Mouse (Mus musculus): ENCODE data around the gene Gm38100. TPM values are rescaled to one million over a fixed set of nuclear protein-coding genes. Genes with fewer than 3 reads are reported as not detected.

Gene Gm38100
- polyA plus RNA-seq, 1 experiment from 2014 or later, result not detected

- Histone ChIP-seq H3K36me3 (replicated peaks) (no peaks in the 10 kb centered on the region), H3K27ac (replicated peaks) (no peak overlapping the region), H3K4me3 (replicated peaks) (no peak overlapping the region), H3K4me2 (no peak overlapping the region), H3K27me3 (no peaks in the 10 kb centered on the region), H3K9ac (no peak overlapping the region), H3K4me1 (replicated peaks) (no peaks in the 10 kb centered on the region), H3K9me3 (replicated peaks) (no peaks in the 10 kb centered on the region)
- WGBS (ENCODE audit: insufficient replicate concordance), result 36% methylated on average over 7 of the region's 7 CpGs
- no peak for ATAC-seq (ENCODE audit: insufficient read depth)
These were observed 4.0 kb downstream of the Gm38100 start for GRCm38 (mm10) chr1:175923848-175924787.

- H3K9me3 ChIP-seq (replicated peaks), result no peaks in the 10 kb centered on the region
- no peaks in the 10 kb centered on the region for H3K27me3 ChIP-seq
- no peak overlapping the region for H3K4me2 ChIP-seq
- 0 out of 2 replicates have a peak, but pooled peaks cover 3% of the 10 kb centered on the region for H3K4me1 ChIP-seq (replicated peaks)
- ATAC-seq (ENCODE audit: insufficient read depth), result no peak
- no peaks in the 10 kb centered on the region for H3K36me3 ChIP-seq (replicated peaks)
- H3K9ac ChIP-seq, result no peak overlapping the region
- 71% methylated on average over 5 of the region's 5 CpGs for WGBS (ENCODE audit: insufficient replicate concordance)
- H3K27ac ChIP-seq (replicated peaks), result no peak overlapping the region
- no peak overlapping the region for H3K4me3 ChIP-seq (replicated peaks)
These were observed 11.3 kb downstream of the Gm38100 start for GRCm38 (mm10) chr1:175931391-175931790.

GRCm38 (mm10) chr1:175936282-175936737 is 16.2 kb downstream of the Gm38100 start:
- Histone ChIP-seq H3K27ac (replicated peaks) (no peak overlapping the region), H3K36me3 (replicated peaks) (no peaks in the 10 kb centered on the region), H3K27me3 (no peaks in the 10 kb centered on the region), H3K4me3 (replicated peaks) (no peak overlapping the region), H3K4me2 (peak overlapping the region; percentile 27; the same call in 1 of the 2 replicates), H3K9ac (no peak overlapping the region), H3K9me3 (replicated peaks) (no peaks in the 10 kb centered on the region), H3K4me1 (replicated peaks) (0 out of 2 replicates have a peak, but pooled peaks cover 3% of the 10 kb centered on the region)
- WGBS (ENCODE audit: insufficient replicate concordance), result 11% methylated on average over 11 of the region's 11 CpGs
- no peak for ATAC-seq (ENCODE audit: insufficient read depth)

GRCm38 (mm10) chr1:175938731-175939130 is 18.6 kb downstream of the Gm38100 start:
- Histone ChIP-seq H3K9ac (no peak overlapping the region), H3K4me3 (replicated peaks) (no peak overlapping the region), H3K27ac (replicated peaks) (no peak overlapping the region), H3K27me3 (no peaks in the 10 kb centered on the region), H3K36me3 (replicated peaks) (no peaks in the 10 kb centered on the region), H3K4me2 (no peak overlapping the region), H3K9me3 (replicated peaks) (no peaks in the 10 kb centered on the region), H3K4me1 (replicated peaks) (0 out of 2 replicates have a peak, but pooled peaks cover 3% of the 10 kb centered on the region)
- 60% methylated on average over 3 of the region's 3 CpGs for WGBS (ENCODE audit: insufficient replicate concordance)
- ATAC-seq (ENCODE audit: insufficient read depth), result no peak

- Histone ChIP-seq H3K4me2 (no peak overlapping the region), H3K36me3 (replicated peaks) (no peaks in the 10 kb centered on the region), H3K27me3 (no peaks in the 10 kb centered on the region), H3K9me3 (replicated peaks) (no peaks in the 10 kb centered on the region), H3K27ac (replicated peaks) (no peak overlapping the region), H3K4me1 (replicated peaks) (no peaks in the 10 kb centered on the region), H3K9ac (no peak overlapping the region), H3K4me3 (replicated peaks) (no peak overlapping the region)
- ATAC-seq (ENCODE audit: insufficient read depth), result no peak
- WGBS (ENCODE audit: insufficient replicate concordance), result 65% methylated on average over 7 of the region's 7 CpGs
These were observed 23.0 kb downstream of the Gm38100 start for GRCm38 (mm10) chr1:175943168-175943567.

GRCm38 (mm10) chr1:175946718-175947315 is 26.7 kb downstream of the Gm38100 start:
- Histone ChIP-seq H3K27me3 (no peaks in the 10 kb centered on the region), H3K4me1 (replicated peaks) (no peaks in the 10 kb centered on the region), H3K4me3 (replicated peaks) (no peak overlapping the region), H3K9ac (no peak overlapping the region), H3K36me3 (replicated peaks) (no peaks in the 10 kb centered on the region), H3K4me2 (no peak overlapping the region), H3K27ac (replicated peaks) (no peak overlapping the region), H3K9me3 (replicated peaks) (no peaks in the 10 kb centered on the region)
- 58% methylated on average over 4 of the region's 4 CpGs for WGBS (ENCODE audit: insufficient replicate concordance)
- ATAC-seq (ENCODE audit: insufficient read depth), result no peak

GRCm38 (mm10) chr1:175950421-175950820 is 30.3 kb downstream of the Gm38100 start:
- Histone ChIP-seq H3K4me3 (replicated peaks) (no peak overlapping the region), H3K4me1 (replicated peaks) (no peaks in the 10 kb centered on the region), H3K27ac (replicated peaks) (no peak overlapping the region), H3K9ac (no peak overlapping the region), H3K9me3 (replicated peaks) (no peaks in the 10 kb centered on the region), H3K27me3 (no peaks in the 10 kb centered on the region), H3K4me2 (no peak overlapping the region), H3K36me3 (replicated peaks) (no peaks in the 10 kb centered on the region)
- 63% methylated on average over 3 of the region's 3 CpGs for WGBS (ENCODE audit: insufficient replicate concordance)
- no peak for ATAC-seq (ENCODE audit: insufficient read depth)

GRCm38 (mm10) chr1:175950851-175951250 is 30.7 kb downstream of the Gm38100 start:
- H3K9ac ChIP-seq, result no peak overlapping the region
- no peaks in the 10 kb centered on the region for H3K27me3 ChIP-seq
- WGBS (ENCODE audit: insufficient replicate concordance), result 75% methylated on average over 2 of the region's 2 CpGs
- no peak overlapping the region for H3K4me2 ChIP-seq
- H3K4me3 ChIP-seq (replicated peaks), result no peak overlapping the region
- H3K4me1 ChIP-seq (replicated peaks), result no peaks in the 10 kb centered on the region
- no peaks in the 10 kb centered on the region for H3K9me3 ChIP-seq (replicated peaks)
- no peak overlapping the region for H3K27ac ChIP-seq (replicated peaks)
- no peaks in the 10 kb centered on the region for H3K36me3 ChIP-seq (replicated peaks)
- ATAC-seq (ENCODE audit: insufficient read depth), result no peak

GRCm38 (mm10) chr1:175961786-175962185 is 41.7 kb downstream of the Gm38100 start:
- Histone ChIP-seq H3K4me1 (replicated peaks) (no peaks in the 10 kb centered on the region), H3K36me3 (replicated peaks) (no peaks in the 10 kb centered on the region), H3K27me3 (no peaks in the 10 kb centered on the region), H3K27ac (replicated peaks) (no peak overlapping the region), H3K9ac (no peak overlapping the region), H3K9me3 (replicated peaks) (no peaks in the 10 kb centered on the region), H3K4me2 (no peak overlapping the region), H3K4me3 (replicated peaks) (no peak overlapping the region)
- 59% methylated on average over 2 of the region's 2 CpGs for WGBS (ENCODE audit: insufficient replicate concordance)
- no peak for ATAC-seq (ENCODE audit: insufficient read depth)

- Histone ChIP-seq H3K27me3 (no peaks in the 10 kb centered on the region), H3K9me3 (replicated peaks) (no peaks in the 10 kb centered on the region), H3K27ac (replicated peaks) (no peak overlapping the region), H3K4me3 (replicated peaks) (no peak overlapping the region), H3K36me3 (replicated peaks) (no peaks in the 10 kb centered on the region), H3K4me2 (no peak overlapping the region), H3K4me1 (replicated peaks) (no peaks in the 10 kb centered on the region), H3K9ac (no peak overlapping the region)
- 58% methylated on average over 5 of the region's 5 CpGs for WGBS (ENCODE audit: insufficient replicate concordance)
- no peak for ATAC-seq (ENCODE audit: insufficient read depth)
These were observed 47.0 kb downstream of the Gm38100 start for GRCm38 (mm10) chr1:175967004-175967745.

GRCm38 (mm10) chr1:175970710-175971109 is 50.6 kb downstream of the Gm38100 start:
- 62% methylated on average over 5 of the region's 5 CpGs for WGBS (ENCODE audit: insufficient replicate concordance)
- H3K27ac ChIP-seq (replicated peaks), result no peak overlapping the region
- no peaks in the 10 kb centered on the region for H3K9me3 ChIP-seq (replicated peaks)
- H3K4me3 ChIP-seq (replicated peaks), result no peak overlapping the region
- no peaks in the 10 kb centered on the region for H3K36me3 ChIP-seq (replicated peaks)
- no peak overlapping the region for H3K4me2 ChIP-seq
- H3K4me1 ChIP-seq (replicated peaks), result no peaks in the 10 kb centered on the region
- no peak for ATAC-seq (ENCODE audit: insufficient read depth)
- H3K27me3 ChIP-seq, result no peaks in the 10 kb centered on the region
- H3K9ac ChIP-seq, result no peak overlapping the region
